Mouse (Mus musculus): ENCODE data around the gene Enox1. TPM values are rescaled to one million over a fixed set of nuclear protein-coding genes. Genes with fewer than 3 reads are reported as not detected.
"Not testable (repeated sequence)": the region's sequence is repeated elsewhere in the genome, so short reads cannot be mapped to it uniquely, and the experiment has no call there.

The Enox1 gene
- polyA plus RNA-seq, 1 experiment, result 3.1 TPM

GRCm38 (mm10) chr14:77529621-77530020 lies 373.1 kb downstream of the Enox1 start:
- Histone ChIP-seq H3K27ac (ENCODE audit: insufficient read depth, low read length) (no peak overlapping the region), H3K36me3 (ENCODE audit: control insufficient read depth, insufficient read depth, low read length, poor library complexity, severe bottlenecking) (peaks cover 8% of the 10 kb centered on the region), H3K4me1 (ENCODE audit: control insufficient read depth, insufficient read depth, low read length) (peaks cover 1% of the 10 kb centered on the region), H3K9me3 (replicated peaks; ENCODE audit: control insufficient read depth, insufficient read depth, low read length, poor library complexity, severe bottlenecking) (peaks cover 9% of the 10 kb centered on the region), H3K4me3 (ENCODE audit: low read depth, low read length) (no peak overlapping the region), H3K9ac (ENCODE audit: low read depth, poor library complexity, severe bottlenecking) (no peak overlapping the region), H3K27me3 (ENCODE audit: control insufficient read depth, insufficient read depth, low read length, poor library complexity, severe bottlenecking) (no peaks in the 10 kb centered on the region)
- no peak for TF ChIP-seq EP300 (IDR thresholded peaks at IDR 0.05; ENCODE audit: insufficient read depth, low read depth, low read length)
- TF ChIP-seq CTCF (IDR thresholded peaks at IDR 0.05; ENCODE audit: low read depth, low read length), result no peak
- TF ChIP-seq POLR2A (IDR thresholded peaks at IDR 0.05; ENCODE audit: insufficient read depth, low read length), result no peak

GRCm38 (mm10) chr14:77533638-77534037 lies 377.1 kb downstream of the Enox1 start:
- H3K36me3 ChIP-seq (ENCODE audit: control insufficient read depth, insufficient read depth, low read length, poor library complexity, severe bottlenecking), result peaks cover 6% of the 10 kb centered on the region

GRCm38 (mm10) chr14:77534120-77534519 lies 377.6 kb downstream of the Enox1 start:
- Histone ChIP-seq H3K27ac (ENCODE audit: insufficient read depth, low read length) (no peak overlapping the region), H3K4me1 (ENCODE audit: control insufficient read depth, insufficient read depth, low read length) (peaks cover 1% of the 10 kb centered on the region), H3K4me3 (ENCODE audit: low read depth, low read length) (no peak overlapping the region), H3K9ac (ENCODE audit: low read depth, poor library complexity, severe bottlenecking) (no peak overlapping the region), H3K27me3 (ENCODE audit: control insufficient read depth, insufficient read depth, low read length, poor library complexity, severe bottlenecking) (no peaks in the 10 kb centered on the region), H3K9me3 (replicated peaks; ENCODE audit: control insufficient read depth, insufficient read depth, low read length, poor library complexity, severe bottlenecking) (no peaks in the 10 kb centered on the region), H3K36me3 (ENCODE audit: control insufficient read depth, insufficient read depth, low read length, poor library complexity, severe bottlenecking) (peaks cover 6% of the 10 kb centered on the region)
- TF ChIP-seq POLR2A (IDR thresholded peaks at IDR 0.05; ENCODE audit: insufficient read depth, low read length) (no peak), CTCF (IDR thresholded peaks at IDR 0.05; ENCODE audit: low read depth, low read length) (no peak), EP300 (IDR thresholded peaks at IDR 0.05; ENCODE audit: insufficient read depth, low read depth, low read length) (no peak)

More at GRCm38 (mm10) chr14:77533638-77534037, 377.1 kb downstream of the Enox1 start:
- Histone ChIP-seq H3K9me3 (replicated peaks; ENCODE audit: control insufficient read depth, insufficient read depth, low read length, poor library complexity, severe bottlenecking) (no peaks in the 10 kb centered on the region), H3K9ac (ENCODE audit: low read depth, poor library complexity, severe bottlenecking) (no peak overlapping the region), H3K27ac (ENCODE audit: insufficient read depth, low read length) (no peak overlapping the region), H3K27me3 (ENCODE audit: control insufficient read depth, insufficient read depth, low read length, poor library complexity, severe bottlenecking) (no peaks in the 10 kb centered on the region), H3K4me3 (ENCODE audit: low read depth, low read length) (no peak overlapping the region), H3K4me1 (ENCODE audit: control insufficient read depth, insufficient read depth, low read length) (peaks cover 1% of the 10 kb centered on the region)
- TF ChIP-seq POLR2A (IDR thresholded peaks at IDR 0.05; ENCODE audit: insufficient read depth, low read length), result no peak
- TF ChIP-seq CTCF (IDR thresholded peaks at IDR 0.05; ENCODE audit: low read depth, low read length), result peak; percentile 35

GRCm38 (mm10) chr14:77536592-77536991 lies 380.0 kb downstream of the Enox1 start:
- Histone ChIP-seq H3K36me3 (ENCODE audit: control insufficient read depth, insufficient read depth, low read length, poor library complexity, severe bottlenecking) (peaks cover 4% of the 10 kb centered on the region; the same call in 1 of the 2 replicates), H3K4me3 (ENCODE audit: low read depth, low read length) (no peak overlapping the region), H3K9me3 (replicated peaks; ENCODE audit: control insufficient read depth, insufficient read depth, low read length, poor library complexity, severe bottlenecking) (no peaks in the 10 kb centered on the region), H3K27me3 (ENCODE audit: control insufficient read depth, insufficient read depth, low read length, poor library complexity, severe bottlenecking) (no peaks in the 10 kb centered on the region), H3K4me1 (ENCODE audit: control insufficient read depth, insufficient read depth, low read length) (peaks cover 1% of the 10 kb centered on the region), H3K27ac (ENCODE audit: insufficient read depth, low read length) (no peak overlapping the region), H3K9ac (ENCODE audit: low read depth, poor library complexity, severe bottlenecking) (no peak overlapping the region)
- no peak for TF ChIP-seq EP300 (IDR thresholded peaks at IDR 0.05; ENCODE audit: insufficient read depth, low read depth, low read length)
- no peak for TF ChIP-seq POLR2A (IDR thresholded peaks at IDR 0.05; ENCODE audit: insufficient read depth, low read length)
- TF ChIP-seq CTCF (IDR thresholded peaks at IDR 0.05; ENCODE audit: low read depth, low read length), result no peak

GRCm38 (mm10) chr14:77539563-77539962 lies 383.0 kb downstream of the Enox1 start:
- H3K36me3 ChIP-seq (ENCODE audit: control insufficient read depth, insufficient read depth, low read length, poor library complexity, severe bottlenecking); H3K9ac ChIP-seq (ENCODE audit: low read depth, poor library complexity, severe bottlenecking); H3K27me3 ChIP-seq (ENCODE audit: control insufficient read depth, insufficient read depth, low read length, poor library complexity, severe bottlenecking); H3K9me3 ChIP-seq (replicated peaks; ENCODE audit: control insufficient read depth, insufficient read depth, low read length, poor library complexity, severe bottlenecking); H3K4me3 ChIP-seq (ENCODE audit: low read depth, low read length); H3K27ac ChIP-seq (ENCODE audit: insufficient read depth, low read length); H3K4me1 ChIP-seq (ENCODE audit: control insufficient read depth, insufficient read depth, low read length): not testable (repeated sequence)

GRCm38 (mm10) chr14:77541925-77542324 lies 385.4 kb downstream of the Enox1 start:
- H3K36me3 ChIP-seq (ENCODE audit: control insufficient read depth, insufficient read depth, low read length, poor library complexity, severe bottlenecking), result peaks cover under 1% of the 10 kb centered on the region; the same call in 1 of the 2 replicates
- no peaks in the 10 kb centered on the region for H3K9me3 ChIP-seq (replicated peaks; ENCODE audit: control insufficient read depth, insufficient read depth, low read length, poor library complexity, severe bottlenecking)
- no peak overlapping the region for H3K9ac ChIP-seq (ENCODE audit: low read depth, poor library complexity, severe bottlenecking)
- H3K27me3 ChIP-seq (ENCODE audit: control insufficient read depth, insufficient read depth, low read length, poor library complexity, severe bottlenecking), result no peaks in the 10 kb centered on the region
- no peak overlapping the region for H3K27ac ChIP-seq (ENCODE audit: insufficient read depth, low read length)
- H3K4me1 ChIP-seq (ENCODE audit: control insufficient read depth, insufficient read depth, low read length), result no peaks in the 10 kb centered on the region
- TF ChIP-seq POLR2A (IDR thresholded peaks at IDR 0.05; ENCODE audit: insufficient read depth, low read length), result no peak
- peak; percentile 27 for TF ChIP-seq CTCF (IDR thresholded peaks at IDR 0.05; ENCODE audit: low read depth, low read length)
- TF ChIP-seq EP300 (IDR thresholded peaks at IDR 0.05; ENCODE audit: insufficient read depth, low read depth, low read length), result no peak
- H3K4me3 ChIP-seq (ENCODE audit: low read depth, low read length), result no peak overlapping the region

Measured in ES-Bruce4 (cell line).